In the genomic region with DNA sequence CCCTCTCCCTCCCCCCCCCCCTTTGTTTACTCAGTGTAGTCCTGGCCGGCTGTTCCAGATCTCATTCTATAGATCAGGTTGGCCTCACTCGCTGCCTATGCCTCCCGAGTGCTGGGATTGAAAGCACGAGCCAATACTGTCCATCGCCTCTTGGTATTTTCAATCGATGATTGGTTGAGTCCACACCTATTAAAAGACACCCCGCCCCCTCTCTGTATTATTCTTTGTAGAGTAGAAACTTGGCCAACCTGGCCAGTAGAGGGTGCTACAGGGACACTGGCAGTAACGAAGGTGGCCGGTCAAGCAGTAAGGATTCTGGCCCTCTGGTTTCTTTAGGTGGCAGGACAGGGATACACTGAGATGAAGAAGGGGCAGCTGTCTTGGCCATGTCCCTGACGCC, we compare ENCODE assay signal across 8 mouse cellular contexts. TPM values are rescaled to one million over a fixed set of nuclear protein-coding genes. Genes with fewer than 3 reads are reported as not detected.
DNase-seq lines count a peak whose midpoint lies in the region; ATAC-seq lines count a peak whose summit lies in the region.

No protein-coding gene starts in this region.

- ATAC-seq in kidney, embryonic 14.5 days (ENCODE audit: low FRiP score, low TSS enrichment) = peak; percentile 64; the same call in 1 of the 2 replicates
- ATAC-seq in lung, embryonic 15.5 days (ENCODE audit: borderline replicate concordance, extremely low read depth, low FRiP score, low TSS enrichment) = peak; percentile 23; the same call in 1 of the 2 replicates
- no peak for ATAC-seq in activated CD4-positive, CD25-positive, alpha-beta regulatory T cell, adult 4 months

- 0 out of 2 replicates have a peak overlapping the region, but pooled peaks have one; percentile 24 for H3K4me3 ChIP-seq in heart, embryonic 10.5 days
- no peak overlapping the region for H3K4me3 ChIP-seq in kidney, embryonic 14.5 days (ENCODE audit: low read length)
- H3K4me3 ChIP-seq in lung, embryonic 15.5 days = no peak overlapping the region

- H3K9ac ChIP-seq in kidney, embryonic 14.5 days (ENCODE audit: low read depth, low read length) = 0 out of 2 replicates have a peak overlapping the region, but pooled peaks have one; percentile 2
- no peak overlapping the region for H3K9ac ChIP-seq in lung, embryonic 15.5 days

- peaks cover 26% of the 10 kb centered on the region for H3K27me3 ChIP-seq in heart, embryonic 10.5 days (ENCODE audit: insufficient read depth, poor library complexity, severe bottlenecking)
- 0 out of 2 replicates have a peak, but pooled peaks cover 5% of the 10 kb centered on the region for H3K27me3 ChIP-seq in kidney, embryonic 14.5 days (ENCODE audit: control insufficient read depth, insufficient read depth, low read length)
- H3K27me3 ChIP-seq in lung, embryonic 15.5 days = peaks cover 2% of the 10 kb centered on the region

- no peaks in the 10 kb centered on the region for H3K9me3 ChIP-seq in heart, embryonic 10.5 days
- no peaks in the 10 kb centered on the region for H3K9me3 ChIP-seq in kidney, embryonic 14.5 days (ENCODE audit: control insufficient read depth, low read length)
- H3K9me3 ChIP-seq in lung, embryonic 15.5 days = no peaks in the 10 kb centered on the region

- DNase-seq in 3T3-L1 (ENCODE audit: low read depth, low spot score) = peak; percentile 6
- DNase-seq in MN1 (ENCODE audit: low spot score) = peak; percentile 42
- peak; percentile 78 for DNase-seq in cerebellum, adult 9-11 months
- no peak for DNase-seq in heart, embryonic 10.5 days (ENCODE audit: low spot score)
- peak; percentile 74 for DNase-seq in retina, postnatal 7 days (ENCODE audit: low read depth, low spot score)

- H3K27ac ChIP-seq in heart, embryonic 10.5 days = no peak overlapping the region
- H3K27ac ChIP-seq in kidney, embryonic 14.5 days (ENCODE audit: low read depth, low read length) = no peak overlapping the region
- no peak overlapping the region for H3K27ac ChIP-seq in lung, embryonic 15.5 days

- peaks cover 15% of the 10 kb centered on the region for H3K4me1 ChIP-seq in heart, embryonic 10.5 days
- H3K4me1 ChIP-seq in kidney, embryonic 14.5 days (ENCODE audit: control insufficient read depth, insufficient read depth, low read length) = 0 out of 2 replicates have a peak, but pooled peaks cover 5% of the 10 kb centered on the region
- H3K4me1 ChIP-seq in lung, embryonic 15.5 days = no peaks in the 10 kb centered on the region

- H3K36me3 ChIP-seq in heart, embryonic 10.5 days = no peaks in the 10 kb centered on the region
- H3K36me3 ChIP-seq in kidney, embryonic 14.5 days (ENCODE audit: control insufficient read depth, insufficient read depth, low read length) = no peaks in the 10 kb centered on the region
- H3K36me3 ChIP-seq in lung, embryonic 15.5 days = no peaks in the 10 kb centered on the region

- peak overlapping the region; percentile 9; the same call in 1 of the 2 replicates for H3K4me2 ChIP-seq in kidney, embryonic 14.5 days (replicated peaks; ENCODE audit: low read depth, low read length)
- peak overlapping the region; percentile 20; the same call in 1 of the 2 replicates for H3K4me2 ChIP-seq in lung, embryonic 15.5 days

- 3% methylated on average over 10 of the region's 10 CpGs for WGBS in heart, embryonic 10.5 days
- WGBS in kidney, embryonic 14.5 days = 3% methylated on average over 10 of the region's 10 CpGs
- 3% methylated on average over 10 of the region's 10 CpGs for WGBS in lung, embryonic 15.5 days

RNA-seq across cellular contexts. Expression of a gene that starts 19.8 kb away (rescaled TPM):
- polyA plus RNA-seq in heart, embryonic 10.5 days (2016; fragmentation: Nextera tagmentation; extraction: Ambion mirVana) = not detected in 2 replicates
- polyA plus RNA-seq in kidney, embryonic 14.5 days (2014; fragmentation: Nextera tagmentation; extraction: Ambion mirVana) = not detected in 2 replicates
- not detected in 2 replicates for polyA plus RNA-seq in lung, embryonic 15.5 days (2015; fragmentation: Nextera tagmentation; extraction: Ambion mirVana)
- not detected for polyA plus RNA-seq in activated CD4-positive, CD25-positive, alpha-beta regulatory T cell, adult 4 months (2017; shearing (Covaris generic))

RNA-seq across cellular contexts. Expression of a gene that starts 32.2 kb away (rescaled TPM):
- polyA plus RNA-seq in heart, embryonic 10.5 days (2016; fragmentation: Nextera tagmentation; extraction: Ambion mirVana) = not detected in 2 replicates
- not detected in 2 replicates for polyA plus RNA-seq in kidney, embryonic 14.5 days (2014; fragmentation: Nextera tagmentation; extraction: Ambion mirVana)
- polyA plus RNA-seq in lung, embryonic 15.5 days (2015; fragmentation: Nextera tagmentation; extraction: Ambion mirVana) = not detected in 2 replicates
- polyA plus RNA-seq in activated CD4-positive, CD25-positive, alpha-beta regulatory T cell, adult 4 months (2017; shearing (Covaris generic)) = not detected

RNA-seq across cellular contexts. Expression of a gene that starts 38.6 kb away (rescaled TPM):
- polyA plus RNA-seq in heart, embryonic 10.5 days (2016; fragmentation: Nextera tagmentation; extraction: Ambion mirVana) = 1.5 and 1.9 TPM in 2 replicates
- 3.2 and 4.9 TPM in 2 replicates for polyA plus RNA-seq in kidney, embryonic 14.5 days (2014; fragmentation: Nextera tagmentation; extraction: Ambion mirVana)
- 3.1 and 3.8 TPM in 2 replicates for polyA plus RNA-seq in lung, embryonic 15.5 days (2015; fragmentation: Nextera tagmentation; extraction: Ambion mirVana)
- not detected for polyA plus RNA-seq in activated CD4-positive, CD25-positive, alpha-beta regulatory T cell, adult 4 months (2017; shearing (Covaris generic))

RNA-seq across cellular contexts. Expression of a gene that starts 50.3 kb away (rescaled TPM):
- polyA plus RNA-seq in heart, embryonic 10.5 days (2016; fragmentation: Nextera tagmentation; extraction: Ambion mirVana) = not detected in 2 replicates
- polyA plus RNA-seq in kidney, embryonic 14.5 days (2014; fragmentation: Nextera tagmentation; extraction: Ambion mirVana) = not detected in 2 replicates
- polyA plus RNA-seq in lung, embryonic 15.5 days (2015; fragmentation: Nextera tagmentation; extraction: Ambion mirVana) = 0.53 TPM in 1 of 2 replicates, not detected in the other
- not detected for polyA plus RNA-seq in activated CD4-positive, CD25-positive, alpha-beta regulatory T cell, adult 4 months (2017; shearing (Covaris generic))

RNA-seq across cellular contexts. Expression of a gene that starts 53.2 kb away (rescaled TPM):
- polyA plus RNA-seq in heart, embryonic 10.5 days (2016; fragmentation: Nextera tagmentation; extraction: Ambion mirVana) = 7.5 and 8.7 TPM in 2 replicates
- polyA plus RNA-seq in kidney, embryonic 14.5 days (2014; fragmentation: Nextera tagmentation; extraction: Ambion mirVana) = 11.8 and 17.9 TPM in 2 replicates
- polyA plus RNA-seq in lung, embryonic 15.5 days (2015; fragmentation: Nextera tagmentation; extraction: Ambion mirVana) = 36.5 and 38.9 TPM in 2 replicates
- 100 to 1,000 TPM; 694 to 773 TPM for polyA plus RNA-seq in activated CD4-positive, CD25-positive, alpha-beta regulatory T cell, adult 4 months (2017; shearing (Covaris generic))
